Mouse (Mus musculus) ES-E14 (cell line): Measurements from ENCODE around the gene Gm11639. TPM values are rescaled to one million over a fixed set of nuclear protein-coding genes. Genes with fewer than 3 reads are reported as not detected.

Experiments used
- DNase-seq: peaks from one replicate; pipeline ENCODE4 v3.0.0-alpha.2; 2013; ENCODE audit warnings: low read depth, low spot score
- H3K27ac ChIP-seq: 2 replicates; pipeline ENCODE4 v1.5.1; 2012; ENCODE audit warnings: low read depth, mild to moderate bottlenecking, low read length, moderate library complexity, mixed read lengths; ENCODE audit not compliant: poor library complexity, insufficient read depth, severe bottlenecking
- H3K36me3 ChIP-seq: 2 replicates; pipeline ENCODE4 v1.6.1; 2012; ENCODE audit warnings: mild to moderate bottlenecking, low read length, moderate library complexity, mixed read lengths; ENCODE audit not compliant: control insufficient read depth, poor library complexity, insufficient read depth, severe bottlenecking
- H3K4me1 ChIP-seq, 2 experiments: fragments of 150-350 bp in 1 of 2; sonication (generic) in 1 of 2; 2 replicates each; pipeline ENCODE4 v1.6.1; 2012; ENCODE audit warnings: low read length in 2 of 2, mild to moderate bottlenecking in 1 of 2, mixed read lengths in 1 of 2; ENCODE audit not compliant: control insufficient read depth in 2 of 2, insufficient read depth in 2 of 2, poor library complexity in 1 of 2
- H3K4me3 ChIP-seq, 2 experiments: fragments of 150-350 bp in 1 of 2; sonication (generic) in 1 of 2; 2 replicates each; pipeline ENCODE4 v1.5.1; 2012; ENCODE audit warnings: low read length in 2 of 2, low read depth in 1 of 2, mild to moderate bottlenecking in 1 of 2, mixed read lengths in 1 of 2; ENCODE audit not compliant: insufficient read depth in 1 of 2, poor library complexity in 1 of 2, severe bottlenecking in 1 of 2
- H3K9ac ChIP-seq: 2 replicates; pipeline ENCODE4 v1.6.1; 2012; ENCODE audit warnings: low read depth, mild to moderate bottlenecking, low read length, mixed read lengths; ENCODE audit not compliant: poor library complexity, insufficient read depth, severe bottlenecking
- H3K9me3 ChIP-seq: fragments of 150-350 bp; sonication (generic); 2 replicates; pipeline ENCODE4 v1.6.1; 2012; ENCODE audit warnings: low read depth, mild to moderate bottlenecking, low read length; ENCODE audit not compliant: control insufficient read depth, insufficient read depth
- CHD2 ChIP-seq: IDR thresholded peaks from 2 replicates; pipeline ENCODE4 v1.6.1; 2014; ENCODE audit warnings: mild to moderate bottlenecking, low read depth, low read length, inconsistent platforms
- HCFC1 ChIP-seq: IDR thresholded peaks from 2 replicates; pipeline ENCODE4 v1.6.1; 2012; ENCODE audit warnings: low read length, inconsistent platforms, borderline replicate concordance; ENCODE audit not compliant: insufficient read depth
- MAFK ChIP-seq: IDR thresholded peaks from 2 replicates; pipeline ENCODE4 v1.6.1; 2014; ENCODE audit warnings: mild to moderate bottlenecking, low read depth, low read length, inconsistent platforms; ENCODE audit not compliant: insufficient read depth
- ZC3H11A ChIP-seq: IDR thresholded peaks from 2 replicates; pipeline ENCODE4 v1.6.1; 2012; ENCODE audit warnings: low read depth, mild to moderate bottlenecking, inconsistent platforms, low read length, borderline replicate concordance
- ZNF384 ChIP-seq: IDR thresholded peaks from 2 replicates; pipeline ENCODE4 v1.6.1; 2012; ENCODE audit warnings: low read depth, low read length, inconsistent platforms
- in situ Hi-C, 2 experiments: fragments of 600-800 bp; cut with MboI; formaldehyde crosslinking; loops; one replicate each; pipeline ENCODE4 v1.15.1; 2025; ENCODE audit warnings: low sequenced_read_pairs in 2 of 2, inconsistent platforms in 1 of 2; ENCODE audit not compliant: unreplicated experiment in 2 of 2
- total RNA-seq: library from RNA; depleted of rRNA; stranded (reverse); fragments of 300-350 nt; gene quantifications from 2 replicates; pipeline ENCODE4 v1.2.3, GENCODE M21; 2012

Gene Gm11639
- total RNA-seq, 1 experiment: 0.36 TPM

GRCm38 (mm10) chr11:105158047-105158446 is 472.5 kb downstream of the Gm11639 start:
- Histone ChIP-seq H3K4me1 (peaks cover 4 to 39% of the 10 kb centered on the region in 2 experiments), H3K9me3 (no peaks in the 10 kb centered on the region), H3K4me3 (no peak overlapping the region), H3K9ac (no peak overlapping the region), H3K36me3 (no peaks in the 10 kb centered on the region), H3K27ac (no peak overlapping the region)
- in situ Hi-C loops: loop anchor here in 1 of 2 experiments (25.0 kb wide), 1 partner anchor 1196 kb away; the partner anchor contains the start of genes Arf2 and Nsf
- TF ChIP-seq CHD2 (no peak), MAFK (no peak), HCFC1 (no peak), ZNF384 (no peak), ZC3H11A (no peak)
- no peak for DNase-seq

- H3K36me3 ChIP-seq: no peaks in the 10 kb centered on the region
- no peak for DNase-seq
- H3K4me3 ChIP-seq: no peak overlapping the region
- peak overlapping the region; percentile 69 for H3K27ac ChIP-seq
- peaks cover 4 to 31% of the 10 kb centered on the region in 2 experiments for H3K4me1 ChIP-seq
- no peaks in the 10 kb centered on the region for H3K9me3 ChIP-seq
- TF ChIP-seq CHD2 (no peak), ZNF384 (peak; percentile 37; the same call in 1 of the 2 replicates), MAFK (peak; percentile 88; the same call in 1 of the 2 replicates), HCFC1 (no peak; the same call in 1 of the 2 replicates), ZC3H11A (no peak)
- in situ Hi-C loops: loop anchor here in 1 of 2 experiments (25.0 kb wide), 1 partner anchor 1198 kb away; the partner anchor contains the start of genes Arf2 and Nsf
- no peak overlapping the region for H3K9ac ChIP-seq
These were observed 474.3 kb downstream of the Gm11639 start for GRCm38 (mm10) chr11:105159673-105160360.

- no peak for DNase-seq
- no peak for TF ChIP-seq CHD2
- no peak for TF ChIP-seq ZC3H11A
- TF ChIP-seq MAFK: no peak
- no peak for TF ChIP-seq HCFC1
- no peak for TF ChIP-seq ZNF384
- Histone ChIP-seq H3K9me3 (no peaks in the 10 kb centered on the region), H3K4me3 (no peak overlapping the region), H3K36me3 (no peaks in the 10 kb centered on the region), H3K4me1 (peaks cover 2 to 26% of the 10 kb centered on the region in 2 experiments), H3K27ac (peak overlapping the region; percentile 6; the same call in 1 of the 2 replicates), H3K9ac (no peak overlapping the region)
- in situ Hi-C loops: loop anchor here in 1 of 2 experiments (25.0 kb wide), 1 partner anchor 1199 kb away; the partner anchor contains the start of genes Arf2 and Nsf
These were observed 475.9 kb downstream of the Gm11639 start for GRCm38 (mm10) chr11:105161411-105161810.

GRCm38 (mm10) chr11:105164516-105165510 is 479.3 kb downstream of the Gm11639 start:
- DNase-seq: no peak
- Histone ChIP-seq H3K36me3 (peaks cover 1% of the 10 kb centered on the region; the same call in 1 of the 2 replicates), H3K27ac (no peak overlapping the region), H3K4me3 (peak overlapping the region; percentile 42 to 54), H3K9ac (peak overlapping the region; percentile 31), H3K9me3 (no peaks in the 10 kb centered on the region), H3K4me1 (peaks cover 0 to 22% of the 10 kb centered on the region in 2 experiments; a peak in 3 of 4 replicates)
- in situ Hi-C loops: loop anchor here in 1 of 2 experiments (25.0 kb wide), 1 partner anchor 1203 kb away; the partner anchor contains the start of genes Arf2 and Nsf
- no peak for TF ChIP-seq MAFK
- TF ChIP-seq CHD2: no peak
- no peak for TF ChIP-seq HCFC1
- no peak for TF ChIP-seq ZNF384
- TF ChIP-seq ZC3H11A: no peak
